Mouse (Mus musculus): ENCODE measurements around the gene Cdc34. TPM values are rescaled to one million over a fixed set of nuclear protein-coding genes. Genes with fewer than 3 reads are reported as not detected.

Cdc34 gene
- 10 to 100 TPM; 67.1 to 77.7 TPM for total RNA-seq (2021)

DNA sequence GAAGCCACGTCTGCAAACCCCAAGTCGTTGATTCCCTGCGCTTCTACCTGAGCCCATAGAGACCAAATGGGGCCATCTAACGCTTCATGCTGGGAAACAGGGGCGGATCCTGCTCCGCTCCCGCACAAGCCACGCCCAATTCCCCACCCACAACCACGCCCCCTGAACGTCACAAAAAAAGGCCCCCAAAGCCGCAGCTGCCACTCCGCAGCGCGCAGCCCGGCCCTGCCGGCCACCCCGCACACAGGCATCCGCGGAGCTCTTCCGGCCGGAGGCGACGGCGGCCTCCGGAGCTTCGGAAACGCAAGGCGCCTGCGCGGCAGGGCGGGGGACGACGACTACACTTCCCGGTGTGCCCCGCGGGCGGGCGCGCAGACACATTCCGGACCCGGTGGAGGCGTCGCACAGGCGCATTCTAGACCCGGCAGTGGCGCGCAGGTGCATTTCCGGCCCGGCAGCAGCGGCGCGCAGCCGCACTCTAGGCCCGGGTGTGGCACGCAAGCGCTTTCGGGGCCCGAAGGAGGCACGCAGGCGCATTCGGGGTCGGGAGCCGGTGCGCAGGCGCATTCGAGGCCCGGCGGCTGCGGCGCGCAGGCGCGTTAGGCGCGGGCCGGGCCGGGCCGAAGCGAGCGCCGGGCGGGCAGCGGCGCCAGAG lies at the start of gene Cdc34:
Cdc34 (plus strand) TSS at position 605 of the 655 bp plus-strand sequence.
- DNase-seq (ENCODE audit: extremely low spot score in 1 of 2, low spot score in 1 of 2), result peak; percentile 97

GRCm38 (mm10) chr10:79633006-79633777 lies 48.8 kb upstream of the Cdc34 start:
- DNase-seq (ENCODE audit: extremely low spot score in 1 of 2, low spot score in 1 of 2), result no peak

GRCm38 (mm10) chr10:79636287-79636686 lies 45.7 kb upstream of the Cdc34 start:
- no peak for DNase-seq (ENCODE audit: extremely low spot score in 1 of 2, low spot score in 1 of 2)

DNA sequence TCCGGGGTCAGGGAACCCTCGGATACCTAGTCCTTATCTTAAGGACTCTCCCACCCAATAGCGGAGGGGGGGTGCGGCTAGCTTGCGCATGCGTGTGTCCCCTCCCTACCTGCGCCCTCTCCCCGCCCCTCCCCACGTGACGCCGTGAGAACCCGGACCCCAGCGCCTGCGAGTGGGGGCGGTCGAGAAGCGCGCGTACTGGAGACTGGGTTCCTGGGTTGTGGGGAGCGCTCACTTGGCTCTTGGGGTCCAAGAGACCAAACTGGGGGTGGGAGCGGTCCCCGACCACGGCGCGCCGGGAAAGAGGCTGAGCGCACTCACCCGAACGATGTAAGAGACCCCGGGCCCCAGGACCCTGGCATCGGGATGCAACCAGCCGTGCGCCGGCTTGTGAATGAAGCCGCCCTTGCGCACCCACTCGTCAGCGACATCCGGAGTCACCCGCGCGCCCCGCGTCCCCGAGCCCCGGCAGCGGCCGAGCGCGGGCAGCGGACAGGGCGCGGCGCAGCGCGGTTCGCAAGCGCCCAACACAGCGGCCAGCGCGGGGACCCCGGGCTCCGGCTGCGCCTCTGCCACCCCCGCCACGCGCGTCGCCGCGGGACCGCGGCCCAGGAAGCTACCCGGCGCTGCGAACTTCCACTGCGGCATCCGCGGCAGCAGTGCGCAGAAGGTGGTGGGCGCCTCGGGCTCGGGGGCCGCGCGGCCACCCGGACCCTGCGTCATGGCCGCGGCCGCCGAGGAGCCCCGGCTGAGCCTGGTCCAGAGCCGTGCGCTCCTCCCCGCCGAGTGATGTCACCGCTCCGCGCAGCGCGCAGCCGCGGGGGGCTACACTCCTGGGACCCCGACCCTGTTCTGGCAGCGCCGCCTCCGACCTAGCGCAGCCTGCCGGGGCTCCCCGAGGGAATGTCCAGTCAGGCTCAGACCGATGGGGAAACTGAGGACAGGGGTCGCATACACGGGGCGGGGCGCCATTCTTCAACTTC lies 44.6 kb upstream of the Cdc34 start, which contains the start of gene Shc2:
Shc2 (minus strand) TSS at position 791 of the 983 bp plus-strand sequence.
- DNase-seq (ENCODE audit: extremely low spot score in 1 of 2, low spot score in 1 of 2), result peak; percentile 70 to 79

DNA sequence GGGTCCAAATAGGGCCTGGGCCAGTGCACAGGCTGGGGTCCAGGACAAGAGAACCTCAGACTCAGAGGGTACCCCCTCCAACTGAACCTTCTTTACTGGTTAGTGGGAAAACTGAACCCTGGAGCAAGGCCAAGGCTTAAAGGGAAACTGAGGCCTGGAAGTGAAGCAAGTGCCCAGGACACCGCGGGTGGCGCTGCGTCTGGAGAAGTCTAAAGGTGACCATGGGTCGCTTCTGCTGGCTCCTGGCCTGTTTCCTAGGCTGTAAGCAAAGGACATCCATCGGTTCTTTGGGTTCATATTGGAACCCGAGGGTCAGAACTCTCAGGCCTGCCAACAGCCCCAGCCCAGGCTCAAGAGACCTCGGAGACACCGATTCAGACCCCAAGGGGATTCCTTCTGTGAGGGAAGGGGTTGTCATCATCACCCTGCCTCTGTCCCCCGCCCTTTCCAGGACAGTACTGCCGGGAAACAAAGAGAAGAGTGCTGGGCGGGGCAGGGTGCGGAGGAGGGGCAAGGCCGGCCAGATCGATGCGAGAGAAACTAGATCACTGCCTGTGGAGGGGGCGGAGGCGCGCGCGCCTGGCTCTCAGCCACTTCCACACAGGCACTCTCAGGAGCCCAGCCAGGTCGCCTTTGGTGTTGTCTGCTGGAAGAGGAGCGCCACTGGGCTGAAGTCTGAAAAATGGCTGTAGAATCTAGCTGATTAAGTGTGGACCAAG lies 43.4 kb upstream of the Cdc34 start:
- peak in 1 of 2 experiments; percentile 38 for DNase-seq (ENCODE audit: extremely low spot score in 1 of 2, low spot score in 1 of 2)

DNA sequence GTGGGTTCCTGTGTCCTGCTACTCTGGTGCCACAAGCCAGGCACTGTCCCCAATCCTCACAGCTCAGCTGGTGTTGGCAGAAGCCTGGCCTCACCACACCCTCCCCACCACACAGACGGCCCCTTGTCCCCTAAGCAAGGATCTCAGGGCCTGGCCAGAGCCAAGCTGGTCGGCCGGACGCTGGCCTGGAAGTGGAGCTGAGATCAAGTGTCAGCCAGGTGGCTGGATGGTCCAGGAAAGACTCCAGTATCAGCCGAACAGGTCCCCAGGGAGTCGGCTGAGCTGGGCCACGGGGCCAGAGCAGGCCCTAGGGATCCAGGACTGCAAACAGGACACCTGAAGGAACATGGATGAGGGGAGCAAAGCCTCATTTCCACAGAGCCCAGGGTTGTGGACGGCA lies 36.3 kb upstream of the Cdc34 start, which contains the start of gene Odf3l2:
Odf3l2 (minus strand) TSS at position 28 of the 400 bp plus-strand sequence.
- DNase-seq (ENCODE audit: extremely low spot score in 1 of 2, low spot score in 1 of 2), result no peak

- peak; percentile 67 to 88 for DNase-seq (ENCODE audit: extremely low spot score in 1 of 2, low spot score in 1 of 2)
These were observed 32.8 kb upstream of the Cdc34 start for GRCm38 (mm10) chr10:79649070-79649751.

DNA sequence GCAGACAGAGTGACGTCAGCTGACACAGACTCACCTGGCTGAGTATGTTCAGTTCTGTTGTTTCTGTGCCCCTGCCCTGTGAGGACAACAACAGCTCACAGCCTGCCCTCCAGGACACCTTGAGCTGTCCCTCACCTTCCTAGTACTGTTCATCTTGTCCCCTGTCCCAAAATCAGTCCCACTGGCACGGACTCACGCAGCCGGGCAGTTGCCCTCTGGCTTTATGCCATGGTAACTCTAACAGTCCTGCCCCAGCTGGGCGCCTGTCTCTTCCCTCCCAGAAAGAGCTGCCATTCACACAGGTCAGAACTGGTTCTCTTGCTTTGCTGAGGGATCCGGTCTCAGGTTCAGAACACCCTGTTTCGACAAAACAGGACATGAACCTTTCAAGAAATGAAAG lies 29.2 kb upstream of the Cdc34 start:
- no peak for DNase-seq (ENCODE audit: extremely low spot score in 1 of 2, low spot score in 1 of 2)

DNA sequence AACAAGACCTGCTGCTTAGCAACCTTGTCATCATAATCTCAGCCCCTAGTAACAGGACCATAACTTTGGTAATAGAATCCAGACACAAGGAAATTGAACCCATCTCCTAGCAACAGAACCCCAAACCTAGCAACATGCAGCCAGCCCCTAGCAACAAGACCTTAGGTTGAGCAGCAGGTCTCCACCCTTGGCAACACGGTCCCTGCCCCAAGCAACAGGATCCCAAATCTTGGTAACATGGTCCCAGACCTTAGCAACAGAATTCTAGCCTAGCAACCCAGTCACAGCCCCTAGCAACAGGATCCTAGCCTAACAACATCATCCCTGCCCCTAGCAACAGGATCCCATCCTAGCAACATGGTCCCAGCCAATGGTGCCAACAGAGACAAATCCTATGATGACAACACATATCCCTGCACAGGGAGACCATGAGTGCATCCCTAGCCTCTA lies 27.0 kb upstream of the Cdc34 start:
- DNase-seq (ENCODE audit: extremely low spot score in 1 of 2, low spot score in 1 of 2), result peak in 1 of 2 experiments; percentile 56

- no peak for DNase-seq (ENCODE audit: extremely low spot score in 1 of 2, low spot score in 1 of 2)
These were observed 23.2 kb upstream of the Cdc34 start for GRCm38 (mm10) chr10:79658829-79659228.

GRCm38 (mm10) chr10:79660298-79660697 lies 21.7 kb upstream of the Cdc34 start:
- DNase-seq (ENCODE audit: extremely low spot score in 1 of 2, low spot score in 1 of 2), result no peak

- DNase-seq (ENCODE audit: extremely low spot score in 1 of 2, low spot score in 1 of 2), result no peak
These were observed 20.1 kb upstream of the Cdc34 start for GRCm38 (mm10) chr10:79661861-79662260.

DNA sequence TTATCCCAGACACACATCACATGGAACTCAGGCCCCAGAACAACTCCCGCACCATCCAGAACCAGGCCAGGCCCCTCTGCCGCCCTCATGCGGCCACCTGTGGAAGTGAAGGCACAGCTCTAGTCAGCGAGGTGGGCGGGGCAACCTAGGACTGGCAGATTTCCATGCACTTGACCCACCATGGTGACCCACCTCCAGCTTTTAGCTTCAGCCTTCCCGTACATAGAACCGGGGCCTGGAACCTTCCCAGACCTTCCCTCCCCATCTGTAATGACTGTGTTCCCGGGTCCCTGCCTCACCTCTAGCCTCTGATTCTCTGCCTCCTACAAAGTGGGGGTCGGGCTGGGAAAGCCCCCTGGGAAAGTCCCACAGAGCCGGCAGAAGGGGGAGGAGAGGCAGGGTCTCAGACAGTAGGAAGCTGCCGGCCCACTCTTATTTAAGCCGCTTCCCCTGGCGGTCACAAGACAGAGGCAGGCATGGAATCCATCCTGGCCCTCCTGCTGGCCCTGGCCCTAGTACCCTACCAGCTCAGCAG lies 17.8 kb upstream of the Cdc34 start, which contains the start of gene Madcam1:
Madcam1 (plus strand) TSS at position 429 of the 535 bp plus-strand sequence.
- DNase-seq (ENCODE audit: extremely low spot score in 1 of 2, low spot score in 1 of 2), result peak; percentile 54 to 69

DNA sequence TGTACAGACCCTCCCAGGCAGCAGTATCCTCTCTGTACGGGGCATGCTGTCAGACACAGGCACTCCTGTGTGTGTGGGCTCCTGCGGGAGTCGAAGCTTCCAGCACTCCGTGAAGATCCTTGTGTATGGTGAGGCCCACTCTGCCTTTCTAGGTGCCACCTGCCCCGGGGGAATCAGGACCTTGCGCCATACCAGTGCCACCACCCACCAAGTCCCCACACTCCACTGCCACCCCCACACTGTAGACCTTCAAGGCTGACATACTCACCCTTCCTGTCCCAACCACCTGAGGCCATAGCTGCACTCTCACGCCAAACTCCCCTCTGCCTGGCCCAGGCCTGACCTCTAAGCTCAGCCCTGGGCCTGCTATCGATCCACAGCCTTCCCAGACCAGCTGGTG lies 16.9 kb upstream of the Cdc34 start:
- DNase-seq (ENCODE audit: extremely low spot score in 1 of 2, low spot score in 1 of 2), result no peak

DNA sequence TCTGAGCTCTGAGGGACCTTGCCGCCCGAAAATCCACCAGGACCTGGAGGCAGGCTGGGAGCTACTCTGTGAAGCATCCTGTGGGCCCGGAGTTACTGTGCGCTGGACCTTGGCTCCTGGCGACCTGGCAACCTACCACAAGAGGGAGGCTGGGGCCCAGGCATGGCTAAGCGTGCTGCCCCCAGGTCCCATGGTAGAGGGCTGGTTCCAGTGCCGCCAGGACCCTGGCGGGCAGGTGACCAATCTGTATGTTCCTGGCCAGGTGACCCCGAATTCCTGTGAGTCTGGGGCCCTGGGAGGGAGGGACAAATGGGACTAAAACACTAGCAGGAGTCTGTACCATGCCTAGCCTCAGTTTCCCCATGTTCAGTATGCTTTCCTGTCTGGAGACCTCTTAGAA lies 15.5 kb upstream of the Cdc34 start:
- DNase-seq (ENCODE audit: extremely low spot score in 1 of 2, low spot score in 1 of 2), result no peak

GRCm38 (mm10) chr10:79668076-79668475 lies 13.9 kb upstream of the Cdc34 start:
- no peak for DNase-seq (ENCODE audit: extremely low spot score in 1 of 2, low spot score in 1 of 2)

DNA sequence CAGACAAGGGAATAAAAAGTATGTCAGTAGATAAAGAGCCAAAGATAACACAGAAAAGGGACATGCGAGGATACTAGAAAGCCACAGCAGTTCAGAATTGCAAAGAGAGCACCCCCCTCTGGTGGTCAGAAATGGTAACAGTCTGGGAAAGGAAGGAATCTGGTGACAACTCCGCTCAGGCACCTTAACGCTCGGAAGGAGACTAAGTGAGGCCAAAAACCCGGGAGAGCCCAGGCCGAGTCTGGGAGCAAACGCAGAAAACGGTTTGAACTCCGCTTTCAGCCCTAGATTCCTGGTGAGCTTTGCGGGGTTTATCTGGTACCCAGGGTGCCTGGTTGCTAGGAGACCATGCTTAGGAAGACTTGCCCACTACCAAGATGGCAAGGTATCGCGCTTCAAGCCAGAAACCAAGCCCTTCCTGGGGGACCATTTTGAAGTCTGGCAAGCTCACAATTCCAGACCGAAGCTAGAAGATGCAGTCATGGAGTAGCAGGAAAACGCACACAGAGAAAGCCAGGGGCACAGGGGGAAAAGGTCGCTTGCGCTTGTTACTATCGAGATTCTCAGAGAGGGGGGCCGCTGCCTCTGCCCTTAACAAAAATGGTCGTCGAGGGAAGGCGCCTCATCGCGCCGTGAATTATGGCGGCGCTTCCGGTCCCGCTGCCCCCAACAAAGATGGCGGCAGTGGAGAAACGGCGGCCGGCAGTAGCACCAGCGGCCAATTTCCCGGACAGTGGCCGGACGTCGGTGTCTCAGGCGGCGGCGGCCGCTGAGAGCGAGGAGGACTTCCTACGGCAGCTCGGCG lies 13.0 kb upstream of the Cdc34 start, which contains the start of gene Tpgs1:
Tpgs1 (plus strand) TSS at position 599 of the 805 bp plus-strand sequence.
- DNase-seq (ENCODE audit: extremely low spot score in 1 of 2, low spot score in 1 of 2), result peak; percentile 82 to 95

DNA sequence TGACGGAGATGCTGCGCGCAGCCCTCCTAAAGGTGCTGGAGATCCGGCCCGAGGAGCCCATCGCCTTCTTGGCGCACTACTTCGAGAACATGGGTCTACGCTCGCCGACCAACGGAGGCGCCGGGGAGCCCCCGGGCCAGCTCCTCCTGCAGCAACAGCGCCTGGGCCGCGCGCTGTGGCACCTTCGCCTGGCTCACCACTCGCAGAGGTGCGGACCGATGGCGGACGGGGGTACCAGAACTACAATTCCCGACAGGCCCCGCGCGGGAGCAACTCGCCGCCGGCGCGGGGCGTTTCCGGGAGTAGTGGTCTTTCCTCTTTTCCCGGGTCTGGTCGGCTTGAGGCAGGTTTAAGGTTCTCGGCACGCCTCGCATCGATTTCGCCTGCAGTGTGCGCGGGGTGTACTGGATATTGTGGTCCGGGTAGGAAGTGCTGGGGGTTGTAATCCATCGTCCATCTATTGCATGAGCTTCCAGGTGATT lies 12.4 kb upstream of the Cdc34 start:
- DNase-seq (ENCODE audit: extremely low spot score in 1 of 2, low spot score in 1 of 2), result peak; percentile 72 to 85
